Mouse (Mus musculus): Measurements from ENCODE around the gene Cyp1a1.
"Not testable (repeated sequence)": the region's sequence is repeated elsewhere in the genome, so short reads cannot be mapped to it uniquely, and the experiment has no call there.

Gene Cyp1a1

GRCm38 (mm10) chr9:57706496-57706895, 18.8 kb downstream of the Cyp1a1 start:
- no peak for DNase-seq (ENCODE audit: low spot score)

- peak; percentile 89 for DNase-seq (ENCODE audit: low spot score)
These were observed 20.5 kb downstream of the Cyp1a1 start, which contains the start of gene Edc3 for GRCm38 (mm10) chr9:57708068-57708719. TSS of gene Edc3 (plus strand) at chr9:57708540.

GRCm38 (mm10) chr9:57708720-57709274, 21.1 kb downstream of the Cyp1a1 start:
- peak; percentile 46 for DNase-seq (ENCODE audit: low spot score)

GRCm38 (mm10) chr9:57710214-57710613, 22.5 kb downstream of the Cyp1a1 start:
- DNase-seq (ENCODE audit: low spot score): not testable (repeated sequence)

- no peak for DNase-seq (ENCODE audit: low spot score)
These were observed 24.5 kb downstream of the Cyp1a1 start for GRCm38 (mm10) chr9:57712194-57712593.

GRCm38 (mm10) chr9:57718408-57718807, 30.7 kb downstream of the Cyp1a1 start:
- no peak for DNase-seq (ENCODE audit: low spot score)

GRCm38 (mm10) chr9:57720736-57721135, 33.0 kb downstream of the Cyp1a1 start:
- no peak for DNase-seq (ENCODE audit: low spot score)

- no peak for DNase-seq (ENCODE audit: low spot score)
These were observed 34.6 kb downstream of the Cyp1a1 start for GRCm38 (mm10) chr9:57722371-57722770.

- DNase-seq (ENCODE audit: low spot score): no peak
These were observed 35.6 kb downstream of the Cyp1a1 start for GRCm38 (mm10) chr9:57723315-57723715.

GRCm38 (mm10) chr9:57723796-57724195, 36.1 kb downstream of the Cyp1a1 start:
- DNase-seq (ENCODE audit: low spot score): no peak

- no peak for DNase-seq (ENCODE audit: low spot score)
These were observed 37.0 kb downstream of the Cyp1a1 start for GRCm38 (mm10) chr9:57724701-57725100.

GRCm38 (mm10) chr9:57728312-57728711, 40.6 kb downstream of the Cyp1a1 start:
- DNase-seq (ENCODE audit: low spot score): no peak

- no peak for DNase-seq (ENCODE audit: low spot score)
These were observed 45.9 kb downstream of the Cyp1a1 start for GRCm38 (mm10) chr9:57733606-57734005.

GRCm38 (mm10) chr9:57739863-57740262, 52.1 kb downstream of the Cyp1a1 start:
- DNase-seq (ENCODE audit: low spot score): no peak

- peak; percentile 82 for DNase-seq (ENCODE audit: low spot score)
These were observed 56.8 kb downstream of the Cyp1a1 start for GRCm38 (mm10) chr9:57744462-57745091.

GRCm38 (mm10) chr9:57747067-57747466, 59.3 kb downstream of the Cyp1a1 start:
- DNase-seq (ENCODE audit: low spot score): no peak

GRCm38 (mm10) chr9:57748137-57748536, 60.4 kb downstream of the Cyp1a1 start:
- no peak for DNase-seq (ENCODE audit: low spot score)

GRCm38 (mm10) chr9:57748831-57749230, 61.1 kb downstream of the Cyp1a1 start:
- DNase-seq (ENCODE audit: low spot score): no peak

GRCm38 (mm10) chr9:57750901-57751300, 63.2 kb downstream of the Cyp1a1 start:
- no peak for DNase-seq (ENCODE audit: low spot score)

Measured in retina, embryonic 14.5 days (tissue).